Mouse (Mus musculus) stomach, postnatal 0 days (tissue): ENCODE measurements around the gene Ctrb1. TPM values are rescaled to one million over a fixed set of nuclear protein-coding genes. Genes with fewer than 3 reads are reported as not detected.

Experiments
- ATAC-seq: fragments of 200-750 bp; cut with Nextera tagmentation; 2 replicates; pipeline ENCODE4 v1.8.0; 2017; ENCODE audit not compliant: low FRiP score, low TSS enrichment
- DNase-seq: peaks from one replicate; pipeline ENCODE4 v3.0.0-alpha.2; 2016; ENCODE audit warnings: low spot score
- H3K27ac ChIP-seq: fragments of 300-500 bp; sonication (generic); replicated peaks from 2 replicates; pipeline ENCODE4 v1.5.1; 2014; ENCODE audit warnings: mild to moderate bottlenecking, control low read depth
- H3K27me3 ChIP-seq: fragments of 300-500 bp; sonication (generic); 2 replicates; pipeline ENCODE4 v1.6.1; 2014; ENCODE audit warnings: low read length; ENCODE audit not compliant: control insufficient read depth, insufficient read depth
- H3K36me3 ChIP-seq: fragments of 300-500 bp; sonication (generic); 2 replicates; pipeline ENCODE4 v1.6.1; 2014; ENCODE audit warnings: low read length, mixed read lengths; ENCODE audit not compliant: control insufficient read depth, insufficient read depth
- H3K4me1 ChIP-seq: fragments of 300-500 bp; sonication (generic); replicated peaks from 2 replicates; pipeline ENCODE4 v1.6.1; 2014; ENCODE audit warnings: antibody characterized with exemption; ENCODE audit not compliant: control insufficient read depth, insufficient read depth
- H3K4me2 ChIP-seq: fragments of 300-500 bp; sonication (generic); replicated peaks from 2 replicates; pipeline ENCODE4 v1.6.1; 2014; ENCODE audit warnings: low read depth, mild to moderate bottlenecking, control low read depth, moderate library complexity
- H3K4me3 ChIP-seq: fragments of 300-500 bp; sonication (generic); 2 replicates; pipeline ENCODE4 v1.5.1; 2014; ENCODE audit warnings: low read depth, low read length, control low read depth
- H3K9ac ChIP-seq: fragments of 300-500 bp; sonication (generic); 2 replicates; pipeline ENCODE4 v1.6.1; 2014; ENCODE audit warnings: mild to moderate bottlenecking, low read length, control low read depth, mixed read lengths
- H3K9me3 ChIP-seq: fragments of 300-500 bp; sonication (generic); 2 replicates; pipeline ENCODE4 v1.6.1; 2016; ENCODE audit warnings: low read length; ENCODE audit not compliant: control insufficient read depth
- CTCF ChIP-seq: IDR thresholded peaks from 2 replicates; pipeline ENCODE4 v1.5.1; 2016; ENCODE audit warnings: antibody characterized with exemption, low read depth, mild to moderate bottlenecking, moderate library complexity
- EP300 ChIP-seq: optimal IDR thresholded peaks from 2 replicates; pipeline ENCODE3; 2016; ENCODE audit warnings: antibody characterized with exemption
- WGBS: fragments of 180-500 bp; shearing (Covaris S2); extraction: QIAGEN DNeasy Blood & Tissue Kit; methylation state at CpG from one replicate; pipeline ENCODE4 v1.1.7; 2014; 5-methylcytosine and 5-hydroxymethylcytosine counted together
- polyA plus RNA-seq: library from polyadenylated mRNA; unstranded; fragments of >200 nt; fragmentation: Nextera tagmentation; extraction: Ambion mirVana; gene quantifications from 2 replicates; pipeline ENCODE4 v1.2.1, GENCODE M21; 2015

Ctrb1 gene
- polyA plus RNA-seq, 1 experiment from 2014 or later: 24.1 TPM

DNA sequence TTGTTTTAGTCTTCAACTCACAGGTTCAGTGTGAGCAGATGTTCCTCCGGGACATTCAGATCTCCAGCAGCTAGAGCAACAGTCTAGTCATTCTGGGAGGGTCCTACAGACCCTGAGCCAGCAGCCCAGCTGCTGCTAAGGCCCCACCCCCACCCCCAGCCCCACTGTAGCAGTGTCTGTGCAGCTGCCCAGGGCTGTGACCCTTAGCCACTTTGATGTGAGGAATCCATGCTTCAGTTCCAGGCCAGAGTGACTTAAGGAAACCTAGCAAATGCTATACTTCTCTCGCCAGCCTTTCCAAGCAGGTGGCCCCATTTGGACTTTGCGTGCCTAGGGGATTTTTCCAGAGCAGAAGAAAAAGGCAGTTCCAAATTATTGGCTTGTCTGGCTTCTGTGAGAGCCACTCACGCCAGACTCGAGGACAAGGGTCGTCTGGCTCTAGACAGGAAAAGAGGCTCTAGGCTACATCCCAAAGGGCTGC lies 2.5 kb upstream of the Ctrb1 start:
- H3K27me3 ChIP-seq: no peaks in the 10 kb centered on the region
- H3K27ac ChIP-seq: no peak overlapping the region
- no peak overlapping the region for H3K9ac ChIP-seq
- H3K4me2 ChIP-seq: no peak overlapping the region
- 51% methylated on average over 6 of the region's 6 CpGs for WGBS
- no peak for DNase-seq
- H3K4me3 ChIP-seq: no peak overlapping the region
- H3K9me3 ChIP-seq: no peaks in the 10 kb centered on the region
- TF ChIP-seq EP300 (no peak), CTCF (no peak)
- H3K4me1 ChIP-seq: no peaks in the 10 kb centered on the region
- H3K36me3 ChIP-seq: no peaks in the 10 kb centered on the region
- ATAC-seq: peak; percentile 52; the same call in 1 of the 2 replicates

DNA sequence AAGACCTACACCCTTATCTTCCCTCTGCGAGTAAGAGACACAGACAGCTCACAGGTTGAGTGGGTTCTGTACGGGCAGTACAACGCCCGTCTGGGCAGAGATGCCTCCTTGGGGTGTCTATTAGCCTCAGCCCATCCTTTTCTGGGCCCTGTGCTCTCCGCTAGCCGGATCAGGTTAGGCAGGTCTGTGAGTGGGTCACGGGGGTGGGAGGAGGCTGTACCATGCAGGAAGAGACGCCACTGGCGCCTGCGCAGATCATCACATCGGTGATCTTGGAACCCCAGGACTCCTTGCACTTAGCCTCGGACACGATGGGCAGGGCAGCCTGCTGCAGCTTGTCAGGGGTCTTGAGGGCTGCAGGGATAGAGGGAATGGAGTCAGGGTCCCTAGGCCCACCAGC lies 3.9 kb downstream of the Ctrb1 start:
- TF ChIP-seq EP300: no peak
- TF ChIP-seq CTCF: no peak
- ATAC-seq: peak; percentile 18; the same call in 1 of the 2 replicates

DNA sequence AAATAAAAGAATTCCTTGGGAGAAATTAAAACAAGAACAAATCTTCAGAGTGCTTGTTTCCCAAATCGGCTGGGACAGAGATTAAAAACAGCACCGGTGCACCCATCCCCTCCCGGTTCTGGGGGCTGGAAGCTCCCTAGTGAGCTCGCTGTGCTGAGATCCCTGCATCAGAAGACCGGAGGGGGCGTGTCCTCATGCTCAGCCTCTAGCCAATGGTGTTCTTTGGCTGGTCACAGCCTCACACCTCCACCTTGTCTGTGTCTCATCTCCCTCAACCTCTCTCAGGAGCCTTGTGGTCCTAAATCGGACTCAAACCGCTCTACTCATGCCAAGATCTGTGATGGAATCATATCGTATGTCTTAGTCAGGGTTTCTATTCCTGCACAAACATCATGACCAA lies 8.3 kb downstream of the Ctrb1 start:
- no peaks in the 10 kb centered on the region for H3K36me3 ChIP-seq
- no peak overlapping the region for H3K4me3 ChIP-seq
- H3K9me3 ChIP-seq: no peaks in the 10 kb centered on the region
- H3K4me1 ChIP-seq: no peaks in the 10 kb centered on the region
- TF ChIP-seq CTCF: no peak
- TF ChIP-seq EP300: no peak
- H3K4me2 ChIP-seq: no peak overlapping the region
- H3K27me3 ChIP-seq: no peaks in the 10 kb centered on the region
- no peak for ATAC-seq
- no peak for DNase-seq
- no peak overlapping the region for H3K9ac ChIP-seq
- no peak overlapping the region for H3K27ac ChIP-seq
- 30% methylated on average over 9 of the region's 9 CpGs for WGBS

More for the DNA sequence above, 3.9 kb downstream of the Ctrb1 start:
- DNase-seq: no peak
- H3K36me3 ChIP-seq: no peaks in the 10 kb centered on the region
- H3K4me1 ChIP-seq: no peaks in the 10 kb centered on the region
- no peak overlapping the region for H3K9ac ChIP-seq
- WGBS: 75% methylated on average over 13 of the region's 13 CpGs
- H3K4me3 ChIP-seq: no peak overlapping the region
- no peak overlapping the region for H3K4me2 ChIP-seq
- H3K27me3 ChIP-seq: no peaks in the 10 kb centered on the region
- H3K9me3 ChIP-seq: no peaks in the 10 kb centered on the region
- H3K27ac ChIP-seq: no peak overlapping the region

DNA sequence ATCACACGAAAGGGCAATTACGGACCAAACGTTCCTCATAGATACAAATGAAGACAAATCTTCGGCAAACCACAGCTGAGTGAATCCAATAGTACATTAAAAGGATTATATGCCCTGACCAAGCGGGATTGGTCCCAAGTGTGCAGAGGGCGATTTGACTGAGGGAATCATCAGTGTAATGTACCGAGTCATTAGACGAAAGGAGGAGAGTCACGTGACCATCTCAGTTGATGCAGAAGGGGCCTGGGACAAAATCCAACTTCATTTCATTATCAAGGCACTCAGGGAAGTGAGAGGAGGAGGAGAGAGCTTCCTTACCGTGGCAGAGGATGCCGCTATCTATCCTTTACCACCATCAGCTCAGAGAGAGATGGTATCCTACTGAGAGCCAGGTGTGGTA lies 9.7 kb downstream of the Ctrb1 start:
- Histone ChIP-seq H3K9me3 (no peaks in the 10 kb centered on the region), H3K27ac (no peak overlapping the region), H3K27me3 (no peaks in the 10 kb centered on the region), H3K9ac (no peak overlapping the region), H3K4me1 (no peaks in the 10 kb centered on the region), H3K36me3 (no peaks in the 10 kb centered on the region), H3K4me3 (no peak overlapping the region), H3K4me2 (no peak overlapping the region)
- WGBS: 66% methylated on average over 11 of the region's 11 CpGs
- ATAC-seq: no peak
- TF ChIP-seq CTCF (no peak), EP300 (no peak)
- no peak for DNase-seq

DNA sequence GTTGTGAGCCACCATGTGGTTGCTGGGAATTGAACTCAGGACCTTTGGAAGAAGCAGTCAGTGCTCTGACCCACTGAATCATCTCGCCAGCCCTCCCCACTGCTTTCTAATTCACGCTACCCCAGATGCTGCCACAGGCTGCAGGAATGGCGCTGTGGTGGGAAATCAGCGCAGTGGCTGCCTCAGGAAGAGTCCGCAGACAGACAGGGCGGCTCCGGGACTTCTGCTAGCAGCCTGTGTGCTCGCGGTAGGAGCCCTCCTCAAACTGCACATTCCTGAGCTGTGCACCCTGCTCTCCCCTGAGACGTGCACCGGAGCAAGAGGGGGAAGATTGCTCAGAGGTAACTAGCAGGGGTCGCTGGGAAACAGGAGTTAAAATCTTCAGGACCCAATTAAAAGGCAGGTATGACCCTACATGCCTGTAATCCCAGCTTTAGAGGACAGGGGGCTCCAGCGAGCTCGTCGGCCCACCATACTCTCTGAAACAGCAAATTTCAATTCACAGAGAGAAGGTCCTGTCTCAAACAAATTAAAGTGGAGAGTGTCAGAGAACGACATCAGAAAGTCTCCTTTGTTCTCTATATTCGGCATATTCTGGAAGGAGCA lies 10.3 kb downstream of the Ctrb1 start:
- H3K27me3 ChIP-seq: no peaks in the 10 kb centered on the region
- no peaks in the 10 kb centered on the region for H3K4me1 ChIP-seq
- H3K4me2 ChIP-seq: no peak overlapping the region
- ATAC-seq (peak; percentile 41; the same call in 1 of the 2 replicates), DNase-seq (peak; percentile 34)
- H3K9me3 ChIP-seq: no peaks in the 10 kb centered on the region
- H3K4me3 ChIP-seq: no peak overlapping the region
- WGBS: 38% methylated on average over 17 of the region's 17 CpGs
- no peak overlapping the region for H3K27ac ChIP-seq
- H3K9ac ChIP-seq: no peak overlapping the region
- H3K36me3 ChIP-seq: no peaks in the 10 kb centered on the region
- no peak for TF ChIP-seq EP300
- peak; percentile 46 for TF ChIP-seq CTCF

DNA sequence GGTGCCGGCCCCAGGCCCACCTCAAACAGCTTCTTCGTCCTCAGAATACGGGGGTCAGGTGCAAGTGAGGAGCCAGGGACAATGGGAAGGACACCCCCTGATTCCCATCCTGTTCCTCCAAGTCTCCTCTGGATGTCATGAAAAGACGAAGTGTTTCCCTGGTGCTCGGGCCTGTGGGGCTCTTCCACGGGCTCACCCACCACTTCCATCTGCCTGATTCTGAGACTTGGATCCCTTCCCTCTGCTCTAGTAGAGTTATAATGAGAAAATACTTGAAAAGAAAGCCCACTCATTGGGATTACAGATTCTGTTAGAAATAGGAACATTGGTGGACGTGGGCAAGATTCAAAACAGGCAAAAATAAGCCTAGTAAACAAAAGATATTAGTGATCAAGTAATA lies 12.0 kb downstream of the Ctrb1 start:
- ATAC-seq: no peak
- Histone ChIP-seq H3K36me3 (no peaks in the 10 kb centered on the region), H3K9ac (no peak overlapping the region), H3K27ac (no peak overlapping the region), H3K4me3 (no peak overlapping the region), H3K27me3 (no peaks in the 10 kb centered on the region), H3K4me2 (no peak overlapping the region), H3K9me3 (no peaks in the 10 kb centered on the region), H3K4me1 (no peaks in the 10 kb centered on the region)
- no peak for TF ChIP-seq EP300
- TF ChIP-seq CTCF: no peak
- WGBS: 86% methylated on average over 7 of the region's 7 CpGs
- DNase-seq: no peak
